Mouse (Mus musculus): ENCODE results near the gene Fbxl19. TPM values are rescaled to one million over a fixed set of nuclear protein-coding genes. Genes with fewer than 3 reads are reported as not detected.

Fbxl19 gene
- polyA plus RNA-seq, 1 experiment from 2014 or later: 2.0 TPM

GRCm38 (mm10) chr7:127799738-127800137 is 55.4 kb downstream of the Fbxl19 start:
- no peak for ATAC-seq (ENCODE audit: low read depth)
- H3K4me3 ChIP-seq (ENCODE audit: low read depth, low read length): no peak overlapping the region
- H3K27ac ChIP-seq (ENCODE audit: low read length): no peak overlapping the region
- H3K36me3 ChIP-seq (ENCODE audit: control insufficient read depth, insufficient read depth): peaks cover 43% of the 10 kb centered on the region
- no peak overlapping the region for H3K4me2 ChIP-seq (ENCODE audit: low read depth, low read length)
- H3K4me1 ChIP-seq (ENCODE audit: control insufficient read depth, low read depth, low read length): peaks cover 10% of the 10 kb centered on the region
- H3K9ac ChIP-seq (ENCODE audit: low read depth, low read length): no peak overlapping the region
- H3K9me3 ChIP-seq (replicated peaks; ENCODE audit: control insufficient read depth, low read length): no peaks in the 10 kb centered on the region
- no peaks in the 10 kb centered on the region for H3K27me3 ChIP-seq (ENCODE audit: control insufficient read depth, insufficient read depth, low read depth, low read length)
- 58% methylated on average over 1 of the region's 1 CpGs for WGBS (ENCODE audit: insufficient replicate concordance)

GRCm38 (mm10) chr7:127800435-127801009 is 56.2 kb downstream of the Fbxl19 start, which contains the start of gene Hsd3b7:
Gene Hsd3b7, plus strand, starts transcription at chr7:127800604.
- 30% methylated on average over 4 of the region's 6 CpGs for WGBS (ENCODE audit: insufficient replicate concordance)
- Histone ChIP-seq H3K4me2 (ENCODE audit: low read depth, low read length) (peak within 1 kb of the TSS; percentile 41), H3K27ac (ENCODE audit: low read length) (peak within 1 kb of the TSS; percentile 35), H3K9ac (ENCODE audit: low read depth, low read length) (peak within 1 kb of the TSS; percentile 42), H3K4me3 (ENCODE audit: low read depth, low read length) (peak within 1 kb of the TSS; percentile 24), H3K4me1 (ENCODE audit: control insufficient read depth, low read depth, low read length) (peaks cover 18% of the 10 kb centered on the region), H3K27me3 (ENCODE audit: control insufficient read depth, insufficient read depth, low read depth, low read length) (no peaks in the 10 kb centered on the region), H3K9me3 (replicated peaks; ENCODE audit: control insufficient read depth, low read length) (no peaks in the 10 kb centered on the region), H3K36me3 (ENCODE audit: control insufficient read depth, insufficient read depth) (peaks cover 39% of the 10 kb centered on the region)
- peak; percentile 73 for ATAC-seq (ENCODE audit: low read depth)

GRCm38 (mm10) chr7:127801010-127801621 is 56.8 kb downstream of the Fbxl19 start:
- no peaks in the 10 kb centered on the region for H3K27me3 ChIP-seq (ENCODE audit: control insufficient read depth, insufficient read depth, low read depth, low read length)
- WGBS (ENCODE audit: insufficient replicate concordance): 70% methylated on average over 8 of the region's 8 CpGs
- peak overlapping the region; percentile 24 for H3K4me3 ChIP-seq (ENCODE audit: low read depth, low read length)
- peak overlapping the region; percentile 42 for H3K9ac ChIP-seq (ENCODE audit: low read depth, low read length)
- peaks cover 33% of the 10 kb centered on the region for H3K36me3 ChIP-seq (ENCODE audit: control insufficient read depth, insufficient read depth)
- H3K27ac ChIP-seq (ENCODE audit: low read length): peak overlapping the region; percentile 35
- peak; percentile 28 for ATAC-seq (ENCODE audit: low read depth)
- H3K9me3 ChIP-seq (replicated peaks; ENCODE audit: control insufficient read depth, low read length): no peaks in the 10 kb centered on the region
- peak overlapping the region; percentile 41 for H3K4me2 ChIP-seq (ENCODE audit: low read depth, low read length)
- H3K4me1 ChIP-seq (ENCODE audit: control insufficient read depth, low read depth, low read length): peaks cover 22% of the 10 kb centered on the region

GRCm38 (mm10) chr7:127802313-127802712 is 58.0 kb downstream of the Fbxl19 start:
- no peak for ATAC-seq (ENCODE audit: low read depth)
- peaks cover 21% of the 10 kb centered on the region for H3K36me3 ChIP-seq (ENCODE audit: control insufficient read depth, insufficient read depth)
- H3K4me3 ChIP-seq (ENCODE audit: low read depth, low read length): no peak overlapping the region
- 83% methylated on average over 17 of the region's 17 CpGs for WGBS (ENCODE audit: insufficient replicate concordance)
- H3K27me3 ChIP-seq (ENCODE audit: control insufficient read depth, insufficient read depth, low read depth, low read length): no peaks in the 10 kb centered on the region
- no peak overlapping the region for H3K4me2 ChIP-seq (ENCODE audit: low read depth, low read length)
- no peak overlapping the region for H3K27ac ChIP-seq (ENCODE audit: low read length)
- peaks cover 29% of the 10 kb centered on the region for H3K4me1 ChIP-seq (ENCODE audit: control insufficient read depth, low read depth, low read length)
- H3K9me3 ChIP-seq (replicated peaks; ENCODE audit: control insufficient read depth, low read length): no peaks in the 10 kb centered on the region
- H3K9ac ChIP-seq (ENCODE audit: low read depth, low read length): no peak overlapping the region

GRCm38 (mm10) chr7:127808821-127809220 is 64.5 kb downstream of the Fbxl19 start:
- H3K27me3 ChIP-seq (ENCODE audit: control insufficient read depth, insufficient read depth, low read depth, low read length): no peaks in the 10 kb centered on the region
- peak overlapping the region; percentile 69 for H3K27ac ChIP-seq (ENCODE audit: low read length)
- H3K4me2 ChIP-seq (ENCODE audit: low read depth, low read length): no peak overlapping the region
- WGBS (ENCODE audit: insufficient replicate concordance): 31% methylated on average over 5 of the region's 5 CpGs
- peaks cover 33% of the 10 kb centered on the region for H3K4me1 ChIP-seq (ENCODE audit: control insufficient read depth, low read depth, low read length)
- no peaks in the 10 kb centered on the region for H3K9me3 ChIP-seq (replicated peaks; ENCODE audit: control insufficient read depth, low read length)
- H3K4me3 ChIP-seq (ENCODE audit: low read depth, low read length): no peak overlapping the region
- ATAC-seq (ENCODE audit: low read depth): no peak; the same call in 1 of the 2 replicates
- no peaks in the 10 kb centered on the region for H3K36me3 ChIP-seq (ENCODE audit: control insufficient read depth, insufficient read depth)
- H3K9ac ChIP-seq (ENCODE audit: low read depth, low read length): no peak overlapping the region

- H3K4me1 ChIP-seq (ENCODE audit: control insufficient read depth, low read depth, low read length): peaks cover 23% of the 10 kb centered on the region
- no peak overlapping the region for H3K9ac ChIP-seq (ENCODE audit: low read depth, low read length)
- no peak overlapping the region for H3K4me3 ChIP-seq (ENCODE audit: low read depth, low read length)
- WGBS (ENCODE audit: insufficient replicate concordance): 55% methylated on average over 1 of the region's 1 CpGs
- H3K9me3 ChIP-seq (replicated peaks; ENCODE audit: control insufficient read depth, low read length): no peaks in the 10 kb centered on the region
- H3K36me3 ChIP-seq (ENCODE audit: control insufficient read depth, insufficient read depth): no peaks in the 10 kb centered on the region
- H3K4me2 ChIP-seq (ENCODE audit: low read depth, low read length): no peak overlapping the region
- no peak overlapping the region for H3K27ac ChIP-seq (ENCODE audit: low read length)
- ATAC-seq (ENCODE audit: low read depth): no peak
- H3K27me3 ChIP-seq (ENCODE audit: control insufficient read depth, insufficient read depth, low read depth, low read length): no peaks in the 10 kb centered on the region
These were observed 65.5 kb downstream of the Fbxl19 start for GRCm38 (mm10) chr7:127809846-127810245.

GRCm38 (mm10) chr7:127810650-127811049 is 66.3 kb downstream of the Fbxl19 start:
- H3K9ac ChIP-seq (ENCODE audit: low read depth, low read length): no peak overlapping the region
- ATAC-seq (ENCODE audit: low read depth): no peak
- no peaks in the 10 kb centered on the region for H3K9me3 ChIP-seq (replicated peaks; ENCODE audit: control insufficient read depth, low read length)
- no peaks in the 10 kb centered on the region for H3K36me3 ChIP-seq (ENCODE audit: control insufficient read depth, insufficient read depth)
- H3K4me3 ChIP-seq (ENCODE audit: low read depth, low read length): no peak overlapping the region
- peaks cover 19% of the 10 kb centered on the region for H3K4me1 ChIP-seq (ENCODE audit: control insufficient read depth, low read depth, low read length)
- WGBS (ENCODE audit: insufficient replicate concordance): 89% methylated on average over 10 of the region's 10 CpGs
- H3K27me3 ChIP-seq (ENCODE audit: control insufficient read depth, insufficient read depth, low read depth, low read length): no peaks in the 10 kb centered on the region
- H3K4me2 ChIP-seq (ENCODE audit: low read depth, low read length): no peak overlapping the region
- no peak overlapping the region for H3K27ac ChIP-seq (ENCODE audit: low read length)

- Histone ChIP-seq H3K4me3 (ENCODE audit: low read depth, low read length) (no peak overlapping the region), H3K27me3 (ENCODE audit: control insufficient read depth, insufficient read depth, low read depth, low read length) (no peaks in the 10 kb centered on the region), H3K9me3 (replicated peaks; ENCODE audit: control insufficient read depth, low read length) (no peaks in the 10 kb centered on the region), H3K27ac (ENCODE audit: low read length) (no peak overlapping the region), H3K9ac (ENCODE audit: low read depth, low read length) (no peak overlapping the region), H3K36me3 (ENCODE audit: control insufficient read depth, insufficient read depth) (no peaks in the 10 kb centered on the region), H3K4me1 (ENCODE audit: control insufficient read depth, low read depth, low read length) (peaks cover 22% of the 10 kb centered on the region), H3K4me2 (ENCODE audit: low read depth, low read length) (no peak overlapping the region)
- no peak for ATAC-seq (ENCODE audit: low read depth)
- 68% methylated on average over 4 of the region's 4 CpGs for WGBS (ENCODE audit: insufficient replicate concordance)
These were observed 66.9 kb downstream of the Fbxl19 start for GRCm38 (mm10) chr7:127811240-127811639.

GRCm38 (mm10) chr7:127812292-127812691 is 67.9 kb downstream of the Fbxl19 start:
- no peak for ATAC-seq (ENCODE audit: low read depth)
- Histone ChIP-seq H3K36me3 (ENCODE audit: control insufficient read depth, insufficient read depth) (no peaks in the 10 kb centered on the region), H3K4me3 (ENCODE audit: low read depth, low read length) (no peak overlapping the region), H3K9me3 (replicated peaks; ENCODE audit: control insufficient read depth, low read length) (no peaks in the 10 kb centered on the region), H3K4me2 (ENCODE audit: low read depth, low read length) (no peak overlapping the region), H3K27ac (ENCODE audit: low read length) (no peak overlapping the region), H3K27me3 (ENCODE audit: control insufficient read depth, insufficient read depth, low read depth, low read length) (no peaks in the 10 kb centered on the region), H3K4me1 (ENCODE audit: control insufficient read depth, low read depth, low read length) (peaks cover 17% of the 10 kb centered on the region), H3K9ac (ENCODE audit: low read depth, low read length) (no peak overlapping the region)
- 57% methylated on average over 3 of the region's 3 CpGs for WGBS (ENCODE audit: insufficient replicate concordance)
